Mouse (Mus musculus): ENCODE data around the gene Map4k2.

Map4k2 gene

DNA sequence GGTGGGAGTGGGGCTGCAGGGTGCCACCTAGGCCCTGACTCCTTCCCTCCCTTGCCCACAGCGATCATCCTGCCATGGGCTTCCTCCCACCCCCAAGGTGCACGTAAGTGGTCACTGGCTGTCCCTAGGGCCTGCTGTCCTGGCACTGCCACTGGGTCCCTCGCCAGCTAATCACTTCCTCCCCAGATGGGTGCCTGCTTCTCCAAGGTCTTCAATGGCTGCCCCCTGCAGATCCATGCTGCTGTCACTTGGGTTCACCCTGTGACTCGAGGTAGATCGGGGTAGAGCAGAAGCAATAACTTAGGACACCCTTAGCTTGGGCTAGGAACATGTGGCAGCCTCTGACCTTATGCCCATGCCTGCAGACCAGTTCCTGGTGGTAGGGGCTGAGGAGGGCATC lies 5.1 kb downstream of the Map4k2 start:
- no peak for DNase-seq (ENCODE audit: low read depth, low spot score)

DNA sequence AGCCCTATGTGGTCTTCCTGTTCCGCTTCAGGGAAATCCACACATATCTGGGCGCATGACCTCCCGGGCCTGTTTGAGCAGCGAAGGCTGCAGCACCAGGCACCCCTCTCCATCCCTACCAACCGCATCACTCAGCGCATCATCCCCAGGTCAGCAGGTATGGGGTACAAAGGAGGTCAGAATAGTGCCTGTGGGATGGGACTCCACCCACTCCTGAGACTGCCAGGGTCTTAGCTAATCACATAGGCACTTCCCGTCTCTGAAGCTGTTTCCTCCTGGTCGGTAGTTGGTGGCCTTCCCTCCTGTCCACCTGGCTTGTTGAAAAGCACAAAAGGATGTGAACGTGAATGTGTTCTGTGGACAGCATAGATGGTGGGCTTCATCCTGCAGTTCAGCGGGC lies 5.7 kb downstream of the Map4k2 start:
- no peak for DNase-seq (ENCODE audit: low read depth, low spot score)

DNA sequence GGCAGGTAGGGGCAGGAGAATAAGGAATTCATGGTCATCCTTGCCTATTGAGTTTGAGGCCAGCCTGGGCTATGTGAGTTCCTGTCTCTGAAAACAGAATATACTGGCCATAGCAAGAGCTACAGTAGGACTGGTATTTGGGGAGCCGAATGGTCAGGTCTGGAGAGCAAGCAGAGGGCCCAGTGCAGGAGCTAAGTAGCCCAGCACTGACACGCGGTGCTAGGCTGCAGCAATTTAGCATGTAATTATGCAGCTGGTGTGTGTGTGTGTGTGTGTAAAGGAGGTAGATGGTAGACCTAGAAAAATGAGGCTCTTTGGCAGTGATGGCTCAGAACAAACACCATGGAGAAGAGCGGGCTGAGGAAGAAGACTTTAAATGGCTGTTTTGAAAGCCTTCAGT lies 6.7 kb downstream of the Map4k2 start:
- DNase-seq (ENCODE audit: low read depth, low spot score) = no peak

DNA sequence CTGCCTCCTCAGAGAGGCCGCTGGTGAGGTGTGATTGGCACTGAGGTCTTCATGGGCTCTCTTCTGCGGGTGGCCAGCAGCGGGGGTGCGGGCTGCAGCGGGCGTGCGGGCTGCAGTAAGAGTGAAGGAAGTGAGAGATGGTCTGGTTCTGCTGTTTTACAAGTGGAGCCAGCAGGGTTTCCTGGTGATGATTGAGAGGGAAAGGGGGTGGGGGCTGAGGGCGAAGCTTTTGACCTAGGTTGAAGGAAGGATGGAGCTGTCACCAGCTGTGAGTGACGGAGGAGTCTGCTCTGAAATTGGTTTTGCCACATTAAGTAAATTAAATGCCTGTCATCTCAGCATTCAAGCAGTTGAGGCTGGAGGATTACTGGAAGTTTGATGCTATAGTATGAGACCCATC lies 7.8 kb downstream of the Map4k2 start:
- DNase-seq (ENCODE audit: low read depth, low spot score) = no peak

DNA sequence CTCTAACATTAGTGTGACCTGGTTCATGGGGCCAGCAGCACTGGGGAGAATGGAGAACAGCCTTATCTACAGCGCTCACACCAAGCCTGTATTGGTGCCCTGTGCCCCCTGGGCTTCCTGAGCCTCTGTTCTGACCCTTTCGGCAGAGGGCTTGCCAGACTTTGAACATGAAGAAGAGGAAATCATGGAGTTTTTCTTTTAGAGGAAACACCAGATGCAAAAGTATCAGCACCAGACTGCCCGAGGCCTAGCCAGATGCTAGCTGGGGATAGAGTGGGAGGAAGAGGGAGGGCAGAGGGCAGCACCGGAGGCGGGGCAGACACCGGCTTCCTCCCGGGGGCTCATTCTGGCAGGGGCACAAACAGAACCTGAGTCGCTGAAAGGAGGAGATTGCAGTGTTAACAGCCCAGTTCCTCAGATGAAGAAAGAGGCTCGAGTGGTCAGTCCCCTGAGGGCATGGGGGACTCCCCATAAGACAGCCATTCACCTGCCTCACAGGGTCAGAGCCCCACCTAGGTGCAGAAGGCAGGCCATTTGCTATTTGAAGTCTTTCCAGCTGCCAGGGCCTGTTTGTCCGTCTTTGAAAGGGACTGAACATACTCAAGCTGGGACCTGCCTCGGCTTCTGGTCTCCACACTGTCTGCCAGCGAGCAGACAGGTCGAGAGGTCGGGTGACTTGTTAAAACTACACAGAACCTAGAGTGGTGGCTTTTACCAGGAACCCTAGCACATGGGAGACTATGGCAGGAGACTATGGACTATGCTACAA lies 8.5 kb downstream of the Map4k2 start:
- no peak for DNase-seq (ENCODE audit: low read depth, low spot score)

DNA sequence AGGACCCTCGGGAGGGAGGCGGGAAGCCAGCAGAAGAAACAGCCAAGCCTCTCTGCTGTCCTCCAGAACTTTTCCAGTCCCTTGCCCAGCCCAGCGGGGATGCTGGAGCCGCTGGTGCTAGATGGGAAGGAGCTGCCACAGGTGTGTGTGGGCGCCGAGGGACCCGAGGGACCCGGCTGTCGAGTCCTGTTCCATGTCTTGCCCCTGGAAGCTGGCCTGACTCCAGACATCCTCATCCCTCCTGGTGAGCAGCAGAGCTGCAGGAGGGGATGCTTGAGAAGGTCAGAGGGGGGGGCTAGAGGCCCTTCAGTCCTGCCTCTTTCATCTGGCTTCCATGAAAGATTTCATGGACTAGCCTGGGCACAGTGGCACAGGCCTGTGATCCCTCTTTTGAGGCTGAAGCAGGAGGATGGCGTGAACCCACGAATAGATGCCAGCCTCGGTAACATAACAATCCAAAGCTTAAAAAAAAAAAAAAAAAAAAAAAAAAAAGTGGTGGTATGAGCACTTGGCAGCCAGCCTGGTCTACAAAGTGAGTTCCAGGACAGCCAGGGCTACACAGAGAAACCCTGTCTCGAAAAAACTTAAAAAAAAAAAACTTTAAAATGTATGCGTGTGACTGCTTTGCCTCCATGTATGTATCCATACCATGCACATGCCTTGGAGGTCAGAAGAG lies 10.6 kb downstream of the Map4k2 start:
- no peak for DNase-seq (ENCODE audit: low read depth, low spot score)

DNA sequence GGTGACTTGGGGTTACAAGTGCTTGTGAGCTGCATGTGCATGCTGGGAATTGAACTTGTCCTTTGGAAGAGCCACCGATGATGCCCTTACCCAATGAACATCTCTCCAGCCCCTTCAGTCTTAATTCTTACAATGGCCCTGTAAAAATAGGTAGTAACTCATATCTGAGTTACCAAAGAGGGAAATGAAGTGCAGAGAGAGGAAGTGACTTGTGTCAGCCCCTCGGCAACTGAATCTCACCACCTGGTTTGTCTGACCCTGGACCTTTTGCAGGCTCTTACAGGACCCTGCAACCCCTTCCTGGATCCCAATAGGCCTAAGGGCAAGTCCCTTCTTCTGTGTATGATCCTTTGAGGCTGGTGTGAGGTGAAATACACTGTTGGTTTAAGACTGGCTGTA lies 11.2 kb downstream of the Map4k2 start:
- no peak for DNase-seq (ENCODE audit: low read depth, low spot score)

DNA sequence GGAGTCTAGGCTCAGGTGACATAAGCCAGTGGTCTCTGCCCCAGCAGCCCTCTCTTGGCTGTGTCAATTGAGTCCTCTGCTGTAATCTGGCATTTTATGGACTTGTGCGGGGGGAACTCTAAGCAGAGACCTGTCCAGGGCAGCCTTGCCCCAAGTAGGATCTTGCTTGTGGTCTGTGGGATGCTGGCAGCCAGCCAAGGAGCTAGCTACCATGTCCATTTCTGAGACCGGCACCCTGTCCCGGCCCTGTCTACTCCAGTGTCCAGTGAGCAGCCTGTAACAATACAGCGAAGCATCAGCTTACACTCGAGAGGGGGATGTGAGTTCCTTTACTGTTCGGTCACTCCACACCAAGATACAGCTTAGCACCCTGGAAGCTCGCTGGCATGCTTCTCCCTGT lies 13.1 kb downstream of the Map4k2 start:
- no peak for DNase-seq (ENCODE audit: low read depth, low spot score)

DNA sequence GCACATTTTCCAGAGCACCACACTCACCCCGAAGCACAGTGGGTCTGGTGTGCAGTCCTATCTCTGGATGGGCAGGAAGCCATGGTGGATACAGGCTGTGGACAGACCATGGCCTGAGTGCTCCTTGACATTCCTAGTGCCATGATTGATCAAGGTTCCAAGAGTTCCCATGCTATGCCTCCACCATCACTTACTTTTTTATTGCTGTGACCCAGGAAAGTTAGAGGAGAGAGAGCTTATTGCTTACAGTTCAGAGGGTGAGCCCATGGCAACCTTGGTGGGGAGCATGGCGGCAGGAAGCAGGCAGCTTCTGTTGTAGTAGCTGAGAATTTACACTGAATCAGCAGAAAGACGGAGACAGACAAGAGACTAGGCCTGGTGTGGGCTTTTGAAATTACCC lies 20.4 kb downstream of the Map4k2 start:
- DNase-seq (ENCODE audit: low read depth, low spot score) = no peak

DNA sequence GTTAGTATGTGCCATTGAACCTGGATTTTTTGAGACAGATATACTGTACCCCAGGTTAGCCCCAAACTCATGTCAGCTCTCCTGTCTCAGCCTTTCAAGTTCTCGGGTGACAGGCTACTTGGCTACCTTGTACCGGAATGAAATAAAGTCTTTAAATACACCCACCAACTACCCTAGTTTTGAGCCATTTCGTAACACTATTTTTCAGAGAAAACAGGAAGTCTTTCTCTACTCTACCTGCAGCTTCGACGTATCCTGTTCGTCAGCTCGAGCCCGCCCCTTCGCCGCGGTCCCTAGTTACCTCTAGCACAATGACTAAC lies 22.1 kb downstream of the Map4k2 start:
- DNase-seq (ENCODE audit: low read depth, low spot score) = no peak

DNA sequence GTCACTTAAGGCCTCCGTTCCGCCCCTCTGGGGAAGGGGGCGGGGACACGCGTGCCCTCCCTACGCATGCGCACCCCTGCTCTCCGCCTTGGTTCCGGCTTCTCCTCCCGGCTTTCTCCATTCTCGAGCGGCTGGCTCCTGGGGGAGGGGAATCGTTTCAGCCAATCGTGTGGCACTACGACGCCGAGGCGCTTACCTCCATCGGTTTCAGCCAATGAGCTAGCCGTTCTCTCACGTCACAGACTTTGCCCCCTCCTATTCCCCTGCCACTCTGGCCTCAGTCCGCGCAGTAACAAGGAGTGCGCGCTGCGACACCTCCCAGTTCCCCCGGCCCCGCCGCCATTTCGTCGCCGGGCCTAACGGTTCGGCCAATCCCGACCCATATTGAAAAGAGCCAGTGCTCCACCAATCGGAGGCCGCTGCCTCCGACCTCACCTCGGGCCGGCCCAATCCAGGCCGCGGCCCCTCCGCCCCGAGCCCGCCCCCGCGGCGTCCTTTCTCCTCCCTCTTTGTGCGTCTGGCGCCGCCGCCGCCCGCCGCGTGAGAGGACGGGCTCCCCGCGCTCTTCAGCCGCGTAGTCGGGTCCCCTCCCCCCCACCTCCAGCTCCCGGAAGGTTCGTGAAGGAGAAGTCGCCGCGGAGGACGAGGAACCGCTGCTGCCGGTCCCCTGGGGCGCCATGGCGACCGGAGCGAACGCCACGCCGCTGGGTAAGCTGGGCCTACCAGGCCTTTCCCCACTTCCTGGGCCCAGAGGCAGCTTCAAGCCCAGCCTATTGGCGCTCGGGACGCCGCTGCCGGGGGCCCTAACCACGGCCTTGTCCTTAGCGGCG lies 22.7 kb downstream of the Map4k2 start, which contains the start of gene Sf1:
TSS of gene Sf1 (plus strand) at position 280 of the 830 bp plus-strand sequence.
- peak; percentile 100 for DNase-seq (ENCODE audit: low read depth, low spot score)

DNA sequence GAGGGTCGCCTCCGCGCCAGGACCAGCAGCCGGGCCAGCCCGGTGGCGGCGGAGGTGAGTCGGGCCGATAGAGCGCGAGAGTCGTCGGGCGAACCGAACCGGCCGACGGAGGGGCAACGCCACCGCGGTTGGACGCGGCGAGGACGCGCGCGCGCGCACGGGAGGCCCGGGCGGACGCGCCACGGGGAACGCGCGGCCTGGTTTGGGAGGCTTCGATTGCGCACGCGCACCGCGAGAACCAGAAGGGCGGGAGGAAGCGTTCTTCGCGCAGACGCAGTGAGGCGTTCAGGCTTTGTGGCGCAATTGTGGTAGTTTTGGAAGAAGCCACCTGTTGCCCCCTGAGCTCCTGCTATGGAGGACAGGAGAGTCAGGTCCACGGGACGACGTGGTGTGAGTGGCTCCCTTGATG lies 23.4 kb downstream of the Map4k2 start:
- DNase-seq (ENCODE audit: low read depth, low spot score) = peak; percentile 73

DNA sequence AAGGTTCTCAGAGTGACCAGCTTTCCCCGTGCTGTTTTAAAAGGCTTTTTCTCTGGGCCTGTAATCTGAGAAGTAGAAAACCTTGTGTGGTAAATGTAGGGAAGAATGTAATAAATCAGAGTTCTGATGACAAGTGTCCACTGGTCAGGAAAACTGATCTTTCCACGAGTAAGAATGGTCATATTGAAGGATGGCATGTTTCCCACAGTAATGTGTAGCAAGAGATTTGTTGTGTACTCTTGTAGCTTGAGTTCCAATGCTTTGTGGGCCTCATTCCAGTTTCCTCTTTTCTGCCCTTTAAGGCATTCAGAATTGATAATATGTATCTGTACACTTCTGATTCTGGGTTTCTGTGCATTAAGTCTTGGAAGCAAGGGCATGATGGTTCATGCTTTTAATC lies 23.9 kb downstream of the Map4k2 start:
- no peak for DNase-seq (ENCODE audit: low read depth, low spot score)

DNA sequence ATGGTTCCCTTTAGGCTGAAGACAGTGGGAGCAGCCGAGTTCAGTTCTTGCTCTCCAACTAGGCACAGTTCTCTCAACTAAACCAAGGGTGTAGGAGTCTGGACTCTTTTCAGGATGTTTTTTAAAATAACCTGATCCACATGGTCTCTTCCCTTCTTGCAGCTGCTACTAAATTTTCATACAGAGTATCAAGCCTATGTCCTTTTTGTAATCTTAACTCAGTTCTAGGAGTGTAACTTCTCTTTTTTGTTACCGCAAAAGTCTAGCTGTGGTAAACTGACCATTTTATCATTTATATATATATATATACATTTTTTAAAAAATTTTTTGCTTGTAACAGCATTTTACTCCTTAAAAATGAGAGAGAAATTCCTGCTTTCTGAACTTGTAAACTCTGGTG lies 29.2 kb downstream of the Map4k2 start:
- no peak for DNase-seq (ENCODE audit: low read depth, low spot score)

DNA sequence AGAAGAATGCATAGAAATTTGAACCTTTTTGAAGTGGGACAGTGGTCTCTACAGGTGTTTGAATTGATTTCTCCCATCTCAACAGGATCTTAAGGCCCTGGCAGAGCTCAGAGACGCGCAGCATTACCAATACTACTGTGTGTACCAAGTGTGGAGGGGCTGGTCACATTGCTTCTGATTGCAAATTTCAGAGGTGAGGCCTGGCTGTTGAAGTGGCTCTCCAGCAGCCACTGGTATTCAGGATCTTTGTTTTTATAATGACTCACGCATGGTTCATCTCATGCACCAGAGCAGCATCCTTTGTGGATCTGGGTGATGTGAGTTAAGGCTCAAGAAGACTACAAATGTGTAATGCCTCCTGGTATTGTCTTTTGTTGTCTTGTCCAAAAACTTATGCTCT lies 31.5 kb downstream of the Map4k2 start:
- DNase-seq (ENCODE audit: low read depth, low spot score) = no peak

DNA sequence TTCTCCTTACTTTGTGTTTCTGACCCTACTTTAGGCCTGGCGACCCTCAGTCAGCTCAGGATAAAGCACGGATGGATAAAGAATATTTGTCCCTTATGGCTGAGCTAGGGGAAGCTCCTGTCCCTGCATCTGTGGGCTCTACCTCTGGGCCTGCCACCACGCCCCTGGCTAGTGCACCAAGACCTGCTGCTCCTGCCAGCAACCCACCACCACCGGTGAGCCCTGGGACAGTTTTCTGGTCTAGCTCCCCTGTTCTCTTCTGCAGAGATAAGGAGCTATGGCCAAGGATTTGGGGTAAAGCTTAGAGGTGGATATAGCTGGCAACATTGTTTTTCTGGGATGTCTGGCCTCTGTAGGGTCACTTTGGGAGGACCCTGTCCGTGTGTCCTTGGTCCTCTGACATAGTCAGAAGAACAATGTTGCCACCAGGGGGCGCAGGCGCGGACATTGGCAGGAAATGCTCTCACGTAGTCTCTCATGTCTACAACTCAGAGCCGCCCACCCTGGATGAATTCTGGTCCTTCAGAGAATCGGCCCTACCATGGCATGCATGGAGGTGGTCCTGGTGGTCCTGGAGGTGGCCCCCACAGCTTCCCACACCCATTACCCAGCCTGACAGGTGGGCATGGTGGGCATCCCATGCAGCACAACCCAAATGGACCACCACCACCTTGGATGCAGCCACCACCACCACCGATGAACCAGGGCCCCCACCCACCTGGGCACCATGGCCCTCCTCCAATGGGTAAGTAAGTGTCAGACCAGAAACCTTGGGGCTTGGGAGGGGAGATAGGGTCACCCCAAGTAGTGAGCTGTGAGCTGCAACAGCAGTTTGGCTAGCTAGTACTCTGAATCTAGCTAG lies 32.8 kb downstream of the Map4k2 start:
- no peak for DNase-seq (ENCODE audit: low read depth, low spot score)

DNA sequence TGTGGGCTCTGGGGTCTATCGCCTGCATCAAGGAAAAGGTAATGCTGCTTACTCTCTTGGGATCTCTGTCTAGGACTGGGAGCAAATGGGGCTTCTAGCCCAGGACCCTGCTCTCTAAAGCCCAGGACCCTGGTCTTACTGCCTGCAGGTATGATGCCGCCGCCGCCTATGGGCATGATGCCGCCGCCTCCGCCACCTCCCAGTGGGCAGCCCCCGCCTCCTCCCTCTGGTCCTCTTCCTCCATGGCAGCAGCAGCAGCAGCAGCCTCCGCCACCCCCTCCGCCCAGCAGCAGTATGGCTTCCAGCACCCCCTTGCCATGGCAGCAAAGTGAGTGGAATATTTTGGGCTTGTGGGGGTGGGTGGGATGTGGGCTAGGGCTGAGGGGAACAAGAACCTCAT lies 33.6 kb downstream of the Map4k2 start:
- DNase-seq (ENCODE audit: low read depth, low spot score) = no peak

DNA sequence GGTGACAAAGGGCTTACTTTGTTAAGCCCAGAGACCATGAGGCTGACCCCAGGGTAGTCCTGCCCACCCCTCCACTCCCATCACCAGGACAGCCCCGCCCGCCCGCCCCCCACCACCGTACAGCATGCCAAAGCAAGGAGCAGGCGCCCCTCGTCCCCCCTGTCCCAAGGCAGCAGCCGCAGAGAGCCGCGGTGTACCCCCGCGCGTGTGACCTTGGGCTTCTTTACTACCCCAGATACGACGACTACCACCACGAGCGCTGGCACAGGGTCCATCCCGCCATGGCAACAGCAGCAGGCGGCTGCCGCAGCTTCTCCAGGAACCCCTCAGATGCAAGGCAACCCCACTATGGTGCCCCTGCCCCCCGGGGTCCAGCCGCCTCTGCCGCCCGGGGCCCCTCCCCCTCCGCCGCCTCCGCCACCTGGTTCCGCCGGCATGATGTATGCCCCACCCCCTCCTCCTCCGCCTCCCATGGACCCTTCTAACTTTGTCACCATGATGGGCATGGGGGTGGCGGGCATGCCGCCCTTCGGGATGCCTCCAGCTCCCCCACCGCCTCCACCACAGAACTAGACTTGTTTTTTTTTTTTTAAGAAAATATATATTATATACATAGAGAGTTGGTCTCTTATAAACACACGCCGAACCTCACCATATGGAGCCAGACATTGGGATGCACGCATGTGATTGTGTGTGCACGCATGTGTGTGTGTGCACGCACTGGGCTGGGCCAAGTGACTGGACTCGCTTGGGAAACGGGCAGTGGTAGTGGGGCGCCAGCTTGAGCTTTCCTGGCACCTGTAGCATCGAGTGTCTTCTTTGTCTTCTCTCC lies 34.7 kb downstream of the Map4k2 start:
- no peak for DNase-seq (ENCODE audit: low read depth, low spot score)

DNA sequence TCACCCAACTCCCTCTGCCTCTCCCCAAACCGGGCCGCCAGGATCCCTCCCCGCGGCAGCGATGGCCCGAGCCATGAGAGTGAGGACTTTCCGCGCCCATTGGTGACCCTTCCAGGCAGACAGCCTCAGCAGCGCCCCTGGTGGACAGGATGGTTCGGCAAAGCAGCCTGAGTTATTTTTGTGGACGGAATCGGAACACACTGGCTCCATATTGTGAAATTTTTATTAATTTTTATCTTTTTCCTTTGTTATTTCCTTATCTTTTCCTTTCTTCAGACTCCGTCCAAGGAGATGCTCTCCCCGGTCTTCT lies 35.3 kb downstream of the Map4k2 start:
- no peak for DNase-seq (ENCODE audit: low read depth, low spot score)

DNA sequence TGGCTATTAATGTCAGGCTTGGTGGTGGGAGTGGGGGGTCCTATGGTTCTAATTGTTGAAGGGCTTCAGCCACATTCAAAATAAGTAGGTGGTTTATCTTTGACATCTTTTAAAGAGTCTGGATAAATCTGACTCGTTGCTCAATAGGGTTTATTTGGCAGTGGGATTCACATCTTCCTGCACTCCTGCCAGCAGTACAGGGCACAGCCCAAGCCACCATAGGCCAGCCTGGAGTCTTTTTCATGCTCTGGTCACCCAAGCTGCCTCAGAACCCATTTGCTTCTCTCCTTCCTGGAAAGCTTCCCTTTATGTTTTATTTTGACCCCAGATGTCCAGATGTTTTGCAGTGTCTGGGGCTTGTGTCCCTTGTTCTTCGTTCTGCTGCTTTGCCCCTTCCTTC lies 35.7 kb downstream of the Map4k2 start:
- DNase-seq (ENCODE audit: low read depth, low spot score) = no peak

All from brain, embryonic 18.5 days (tissue).